Mouse (Mus musculus): ENCODE data around the gene Faah.
A peak's percentile ranks its signal among the peaks of the same experiment; 100 is the strongest.

Gene Faah

DNA sequence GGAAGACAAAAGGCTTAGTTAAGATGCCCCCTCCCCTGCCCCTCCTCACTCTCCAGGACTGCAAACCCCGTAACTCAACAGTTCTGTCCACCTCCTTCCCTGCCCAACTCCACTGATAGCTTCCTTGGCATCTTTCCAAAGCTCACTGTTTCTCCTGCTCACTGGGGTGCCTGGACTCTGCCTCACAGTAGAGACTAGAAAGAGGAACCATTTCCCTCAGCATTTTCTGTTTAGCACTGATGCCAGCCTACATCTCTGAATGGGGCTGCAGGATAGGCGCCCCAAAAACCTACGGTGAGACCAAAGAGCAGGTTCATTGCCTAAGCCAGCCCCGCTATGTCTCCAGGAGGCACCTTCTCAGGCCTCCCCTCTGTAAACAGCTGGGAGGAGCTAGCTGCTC, 16.5 kb downstream of the Faah start:
- DNase-seq (ENCODE audit: low spot score in 2 of 2) = no peak

GRCm38 (mm10) chr4:116000671-116001070, 17.1 kb downstream of the Faah start:
- no peak for DNase-seq (ENCODE audit: low spot score in 2 of 2)

GRCm38 (mm10) chr4:115996729-115997128, 21.0 kb downstream of the Faah start:
- no peak for DNase-seq (ENCODE audit: low spot score in 2 of 2)

DNA sequence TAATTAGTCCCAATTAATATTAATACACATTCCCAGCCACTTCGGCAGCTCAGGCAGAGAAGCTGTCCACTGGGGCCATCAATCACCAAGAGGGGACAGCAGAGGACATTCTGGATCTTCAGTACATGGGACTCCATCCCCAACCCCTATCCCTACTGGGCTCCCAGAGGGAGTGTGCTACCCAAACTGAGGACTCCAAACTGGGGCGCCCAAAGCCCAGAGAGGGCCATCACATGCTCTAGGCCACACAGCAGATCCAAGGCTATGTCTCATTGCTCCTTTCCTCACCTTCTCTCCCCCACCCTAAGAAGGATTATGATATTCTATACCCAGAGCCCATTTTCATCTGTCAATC, 22.4 kb downstream of the Faah start:
- no peak for DNase-seq (ENCODE audit: low spot score in 2 of 2)

DNA sequence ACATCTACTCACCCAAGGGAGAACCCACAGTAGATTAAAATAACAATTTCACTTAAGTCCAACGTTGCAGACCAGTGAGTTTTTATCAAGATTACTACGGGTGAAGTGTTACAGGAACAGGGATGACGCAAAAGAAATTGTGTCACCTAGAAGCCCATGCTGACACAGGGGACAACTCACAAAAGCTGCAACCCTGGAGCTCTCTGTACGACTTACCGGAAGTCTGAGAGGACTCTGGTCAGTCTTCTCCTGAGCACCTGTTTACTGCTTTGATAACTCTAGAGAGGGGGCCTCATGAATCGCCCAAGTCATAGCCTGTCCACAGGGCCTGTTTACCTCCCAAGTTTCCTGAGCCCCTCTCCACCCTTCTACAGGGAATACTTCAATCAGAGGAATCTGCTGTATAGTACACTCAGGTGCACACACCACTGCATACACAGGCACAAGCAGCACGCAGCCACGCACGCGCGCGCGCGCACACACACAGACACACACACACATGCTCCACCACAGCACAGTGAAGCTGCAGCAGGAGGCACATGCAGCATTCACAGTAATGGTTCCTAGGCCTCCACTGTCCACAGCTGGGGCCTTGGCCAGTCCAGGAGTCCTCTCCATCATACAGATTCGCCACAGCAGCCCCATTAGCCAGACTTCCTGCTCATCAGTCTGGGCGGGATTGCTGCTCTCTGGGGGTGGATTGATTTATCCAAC, 22.9 kb downstream of the Faah start:
- DNase-seq (ENCODE audit: low spot score in 2 of 2) = no peak

- DNase-seq (ENCODE audit: low spot score in 2 of 2) = no peak
Measured at GRCm38 (mm10) chr4:115989382-115989781, 28.3 kb downstream of the Faah start.

GRCm38 (mm10) chr4:115987858-115988530, 29.7 kb downstream of the Faah start:
- DNase-seq (ENCODE audit: low spot score in 2 of 2) = no peak

DNA sequence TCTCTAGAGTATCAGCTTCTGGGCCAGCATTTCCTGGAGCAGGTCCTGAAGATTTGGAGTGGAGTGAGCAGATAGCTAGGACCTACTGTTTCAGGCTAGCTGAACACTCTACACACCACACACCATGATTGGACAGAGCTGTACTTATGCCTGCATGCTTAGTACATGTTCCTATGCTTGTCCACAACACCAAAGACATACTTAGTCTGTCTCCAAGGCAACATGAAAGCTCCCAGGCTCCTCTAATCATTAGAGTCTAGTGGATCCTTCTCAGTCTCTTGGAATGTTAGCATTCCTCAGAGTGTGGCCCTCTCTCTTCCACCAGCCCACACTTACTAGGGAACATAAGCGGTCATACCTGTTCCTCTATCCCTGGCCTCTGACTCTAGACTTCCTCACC, 30.3 kb downstream of the Faah start:
- DNase-seq (ENCODE audit: low spot score in 2 of 2) = no peak

DNA sequence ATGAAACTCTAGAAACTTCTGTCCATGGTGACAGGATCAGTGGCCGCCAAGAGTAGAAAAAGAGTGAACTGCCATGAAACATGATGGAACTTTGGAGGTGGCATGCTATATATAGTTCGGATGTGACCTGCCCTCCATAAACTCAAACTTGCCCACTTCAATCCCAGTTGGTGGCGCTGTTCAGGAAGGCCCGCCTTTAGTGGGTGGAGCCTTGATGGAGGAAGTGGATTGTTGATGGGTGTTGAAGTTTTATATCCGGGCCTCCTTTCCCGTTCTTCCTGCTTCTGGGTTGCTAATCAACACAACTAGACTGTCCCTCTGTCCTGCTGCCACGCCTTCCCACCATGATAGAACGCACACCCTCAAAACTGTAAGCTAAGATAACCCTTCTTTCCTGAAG, 32.8 kb downstream of the Faah start:
- DNase-seq (ENCODE audit: low spot score in 2 of 2) = no peak

DNA sequence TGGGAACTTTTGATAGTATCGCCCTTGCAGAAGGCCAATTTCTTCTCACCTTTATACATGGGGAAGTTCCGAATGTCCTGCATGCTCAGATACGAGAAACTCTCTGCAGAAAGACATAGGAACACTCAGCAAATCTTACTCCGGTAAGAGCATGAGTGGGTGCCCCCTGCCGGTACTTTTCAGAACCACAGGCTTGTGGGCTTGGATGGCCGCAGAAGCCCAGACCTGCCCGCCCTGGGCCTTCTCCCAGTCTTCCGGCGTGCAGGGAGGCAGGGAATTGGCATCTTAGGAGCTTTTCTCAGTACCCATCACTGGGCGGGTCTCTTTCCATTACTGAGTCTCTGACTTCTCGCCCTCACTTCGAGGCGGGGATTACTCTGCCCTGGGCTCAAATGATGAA, 33.6 kb downstream of the Faah start:
- peak; percentile 69 to 85 for DNase-seq (ENCODE audit: low spot score in 2 of 2)

DNA sequence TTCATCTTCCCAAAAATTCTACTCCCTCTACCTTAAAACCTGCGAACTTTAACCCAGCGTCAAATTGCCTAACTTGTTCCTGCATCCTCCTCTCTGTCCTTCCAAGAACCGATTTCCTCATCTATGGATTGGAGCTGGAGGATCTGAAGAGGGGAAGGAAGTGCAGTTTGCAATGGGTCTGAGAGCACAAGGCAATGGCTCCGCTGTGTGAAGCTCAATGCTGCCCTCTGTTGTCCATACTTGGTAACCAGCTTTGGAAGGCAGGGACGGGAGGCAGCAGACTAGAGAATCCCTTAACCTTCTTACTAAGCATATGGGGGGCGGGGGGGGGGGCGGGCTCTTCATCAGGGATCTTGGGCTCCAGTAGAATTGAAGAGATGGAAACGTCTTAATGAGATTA, 37.0 kb downstream of the Faah start:
- peak; percentile 74 to 86 for DNase-seq (ENCODE audit: low spot score in 2 of 2)

GRCm38 (mm10) chr4:115979437-115979836, 38.3 kb downstream of the Faah start:
- no peak for DNase-seq (ENCODE audit: low spot score in 2 of 2)

- no peak for DNase-seq (ENCODE audit: low spot score in 2 of 2)
Measured at GRCm38 (mm10) chr4:115978911-115979310, 38.8 kb downstream of the Faah start.

DNA sequence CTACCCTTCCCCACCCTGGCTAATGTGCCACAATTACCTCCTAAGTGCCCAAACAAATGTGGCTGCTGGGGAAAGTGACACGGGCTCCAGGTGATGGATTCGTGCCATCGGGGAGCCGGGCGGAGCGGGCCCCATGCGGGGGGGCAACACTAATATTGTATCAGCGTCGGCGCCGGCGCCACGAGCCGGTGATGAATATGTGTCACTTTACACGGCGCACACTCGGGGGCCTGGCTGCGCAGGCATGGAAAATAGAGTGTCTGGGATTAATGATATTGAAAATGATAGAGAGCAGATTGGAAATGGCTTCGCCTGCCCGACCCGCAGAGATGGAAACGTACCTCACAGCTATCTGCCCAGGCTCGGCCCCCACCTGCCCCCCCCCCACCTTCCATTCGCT, 45.2 kb downstream of the Faah start:
- DNase-seq (ENCODE audit: low spot score in 2 of 2) = no peak

DNA sequence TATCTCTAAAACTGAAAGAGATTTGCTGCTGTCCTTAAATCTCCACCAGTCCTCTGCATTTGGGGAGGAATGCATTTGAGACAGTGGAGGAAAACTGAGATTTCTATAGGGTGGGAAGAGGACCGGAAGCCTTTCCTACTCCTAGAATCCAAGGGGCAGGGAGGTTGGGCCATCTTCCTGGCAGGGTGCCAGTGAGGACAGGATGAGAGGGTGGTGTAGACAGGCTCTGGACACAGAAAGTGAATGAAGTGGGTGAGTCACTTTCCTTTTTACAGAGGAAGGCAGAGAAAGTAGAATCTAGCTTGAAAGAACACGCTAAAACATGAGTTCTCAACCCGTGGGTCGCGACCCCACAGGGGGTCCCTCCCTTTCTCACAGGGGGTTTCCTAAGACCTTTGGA, 53.3 kb downstream of the Faah start:
- DNase-seq (ENCODE audit: low spot score in 2 of 2) = no peak

GRCm38 (mm10) chr4:115963751-115964150, 54.0 kb downstream of the Faah start:
- no peak for DNase-seq (ENCODE audit: low spot score in 2 of 2)

- DNase-seq (ENCODE audit: low spot score in 2 of 2) = peak; percentile 46 to 55
Measured at GRCm38 (mm10) chr4:115962671-115963412, 54.9 kb downstream of the Faah start.

DNA sequence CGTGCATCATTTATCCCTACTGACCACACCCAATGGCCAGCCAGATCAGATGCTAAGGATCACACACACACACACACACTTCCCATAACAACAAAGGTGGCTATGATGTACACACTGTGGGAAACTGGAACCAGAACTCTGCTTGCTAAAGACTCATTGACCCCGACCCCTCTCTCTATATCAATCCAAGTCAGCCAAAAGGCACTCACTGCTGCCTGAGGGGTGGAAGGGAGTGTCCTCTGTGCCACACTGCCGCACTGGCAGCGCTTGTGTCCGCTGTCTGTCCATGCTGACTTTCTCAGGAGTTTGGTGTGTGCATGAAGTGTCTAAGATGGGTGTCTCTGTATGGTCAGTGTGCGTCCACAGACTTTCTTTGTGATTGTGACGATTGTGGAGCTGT, 55.7 kb downstream of the Faah start:
- no peak for DNase-seq (ENCODE audit: low spot score in 2 of 2)

DNA sequence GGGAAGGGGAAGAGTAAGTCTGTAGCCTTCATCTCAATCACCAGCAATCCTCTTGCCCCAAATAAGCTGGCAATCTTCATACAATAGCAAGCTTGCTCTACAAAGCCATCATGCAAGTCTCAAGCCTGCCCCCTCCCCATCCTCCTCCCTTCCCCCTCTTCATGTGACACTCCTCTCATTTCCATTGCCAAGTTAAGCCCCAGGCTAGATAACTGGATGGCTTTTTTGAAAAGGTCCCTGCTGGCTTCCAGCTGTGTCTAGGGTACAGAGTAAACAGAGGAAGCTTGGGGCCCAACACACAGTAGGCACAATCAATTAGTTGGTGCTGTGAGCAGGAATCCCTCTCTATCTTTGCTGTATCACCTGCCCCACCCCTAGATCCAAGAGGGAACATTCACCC, 58.2 kb downstream of the Faah start:
- DNase-seq (ENCODE audit: low spot score in 2 of 2) = no peak

DNA sequence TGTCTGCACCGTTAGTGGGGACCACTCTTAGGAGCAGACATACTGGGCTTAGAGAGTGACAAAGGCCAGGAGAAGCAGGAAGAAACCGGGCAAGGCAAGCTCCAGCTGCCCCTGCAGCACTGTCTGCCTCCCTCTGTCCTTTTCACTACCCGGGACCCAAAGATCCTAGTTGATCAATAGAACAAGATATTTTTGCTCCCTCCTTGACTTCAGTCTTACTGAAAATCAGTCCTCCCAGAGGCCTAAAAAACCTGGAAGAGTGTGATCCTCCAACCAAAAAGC, 62.3 kb downstream of the Faah start:
- DNase-seq (ENCODE audit: low spot score in 2 of 2) = no peak

- no peak for DNase-seq (ENCODE audit: low spot score in 2 of 2)
Measured at GRCm38 (mm10) chr4:115954656-115955493, 62.9 kb downstream of the Faah start.

- no peak for DNase-seq (ENCODE audit: low spot score in 2 of 2)
Measured at GRCm38 (mm10) chr4:115953559-115953958, 64.2 kb downstream of the Faah start.

All from right cerebral cortex, postnatal 10 days (tissue).